Mouse (Mus musculus) myocyte (in vitro differentiated cells): ENCODE results near the gene Stx7.

Experiments
- POLR2A ChIP-seq: IDR thresholded peaks from one replicate; pipeline ENCODE4 v1.6.1; 2011; ENCODE audit warnings: low read depth, mild to moderate bottlenecking, control low read depth, moderate library complexity; ENCODE audit not compliant: insufficient read length
- REST ChIP-seq: IDR thresholded peaks from one replicate; pipeline ENCODE4 v1.6.1; 2011; ENCODE audit warnings: mild to moderate bottlenecking, control low read depth, moderate library complexity; ENCODE audit not compliant: insufficient read depth, insufficient read length
- USF1 ChIP-seq: IDR thresholded peaks from one replicate; pipeline ENCODE4 v1.6.1; 2011; ENCODE audit warnings: low read depth, mild to moderate bottlenecking, control low read depth, moderate library complexity

DNA sequence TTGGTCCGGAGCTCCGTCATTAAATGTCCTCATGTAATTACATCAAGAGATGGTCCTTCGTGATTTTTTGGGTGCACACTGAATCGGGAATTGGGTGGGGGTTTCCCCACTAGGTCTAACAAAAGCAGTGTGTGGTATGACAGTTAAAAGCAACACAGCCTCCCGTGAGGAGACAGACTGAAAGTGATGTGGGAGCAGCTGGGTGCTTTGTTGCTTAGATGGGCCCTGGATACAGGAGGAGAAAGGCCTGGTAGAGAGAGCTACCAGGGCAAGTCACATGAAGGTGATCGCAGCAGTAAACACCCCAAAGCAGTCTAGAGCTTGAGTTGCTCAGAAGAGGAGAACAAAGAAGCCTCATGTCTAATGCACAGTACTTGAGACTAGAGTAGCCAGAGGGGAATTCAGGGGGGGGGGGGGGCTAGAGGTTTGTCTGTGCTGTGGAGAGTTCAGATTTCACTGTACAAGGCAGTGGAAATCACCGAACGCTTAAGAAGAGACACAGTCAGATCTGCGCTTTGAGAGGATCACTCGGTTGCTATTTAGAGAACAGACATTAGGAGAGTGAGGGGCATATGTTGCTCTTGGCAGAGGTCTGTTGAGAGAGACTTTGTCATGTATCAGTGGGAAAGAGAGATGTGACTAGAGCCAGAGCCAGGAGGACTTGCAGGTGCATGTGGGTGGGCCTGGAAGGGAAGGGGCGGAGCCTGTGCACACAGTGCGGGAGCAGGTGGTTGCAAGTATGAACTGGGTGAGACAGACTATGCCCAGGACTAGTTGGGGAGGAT, 9.6 kb downstream of the Stx7 start:
- TF ChIP-seq POLR2A (no peak), USF1 (no peak), REST (no peak)
